Mouse (Mus musculus) heart, adult 2 months (tissue): ENCODE data around the gene Itgb7. TPM values are rescaled to one million over a fixed set of nuclear protein-coding genes. Genes with fewer than 3 reads are reported as not detected.

Experiments
- DNase-seq, 2 experiments: peaks; one replicate each; pipeline ENCODE4 v3.0.0; 2021
- H3K27ac ChIP-seq: fragments of 200-600 bp; 2 replicates; pipeline ENCODE4 v1.8.1; 2022
- H3K27me3 ChIP-seq: fragments of 200-500 bp; 2 replicates; pipeline ENCODE4 v1.6.1; 2012; ENCODE audit warnings: mild to moderate bottlenecking, low read length, inconsistent platforms, mixed read lengths; ENCODE audit not compliant: control insufficient read depth, insufficient read depth
- H3K36me3 ChIP-seq: fragments of 200-500 bp; 2 replicates; pipeline ENCODE4 v1.6.1; 2012; ENCODE audit warnings: low read length, inconsistent platforms; ENCODE audit not compliant: control insufficient read depth, insufficient read depth
- H3K4me1 ChIP-seq: fragments of 200-500 bp; 2 replicates; pipeline ENCODE4 v1.6.1; 2011; ENCODE audit warnings: low read length; ENCODE audit not compliant: control insufficient read depth, insufficient read depth
- H3K4me3 ChIP-seq: fragments of 200-600 bp; 2 replicates; pipeline ENCODE4 v1.8.1; 2022
- H3K79me2 ChIP-seq: fragments of 200-500 bp; replicated peaks from 2 replicates; pipeline ENCODE4 v1.6.1; 2012; ENCODE audit warnings: mild to moderate bottlenecking, inconsistent platforms, low read length, moderate library complexity, mixed read lengths; ENCODE audit not compliant: control insufficient read depth, insufficient read depth
- H3K9ac ChIP-seq: fragments of 200-500 bp; 2 replicates; pipeline ENCODE4 v1.6.1; 2012; ENCODE audit warnings: low read depth, mild to moderate bottlenecking, control low read depth, inconsistent platforms, low read length, mixed read lengths
- CTCF ChIP-seq: fragments of 200-600 bp; IDR thresholded peaks from 2 replicates; pipeline ENCODE4 v1.8.1; 2022; ENCODE audit warnings: antibody characterized with exemption, mild to moderate bottlenecking, moderate library complexity
- EP300 ChIP-seq: fragments of 200-500 bp; IDR thresholded peaks from 2 replicates; pipeline ENCODE4 v1.6.1; 2011; ENCODE audit warnings: low read depth, low read length, control low read depth; ENCODE audit not compliant: insufficient read depth
- POLR2A ChIP-seq: fragments of 200-500 bp; IDR thresholded peaks from 2 replicates; pipeline ENCODE4 v1.6.1; 2011; ENCODE audit warnings: mild to moderate bottlenecking, low read depth, low read length, control low read depth; ENCODE audit not compliant: insufficient read depth
- WGBS: fragments of 180-500 bp; shearing (Covaris S2); methylation state at CpG from one replicate; pipeline ENCODE4 v1.1.7; 2018; 5-methylcytosine and 5-hydroxymethylcytosine counted together
- intact Hi-C: fragments of 180-260 bp; cut with DNase I; formaldehyde crosslinking; loops from one replicate; pipeline ENCODE4 v1.15.1; 2025
- polyA plus RNA-seq: library from polyadenylated mRNA; depleted of rRNA; stranded (reverse); fragments of >200 nt; gene quantifications from 2 replicates; pipeline ENCODE4 v1.2.3, GENCODE M21; 2012
- total RNA-seq, 2 experiments: library from RNA; stranded (reverse); gene quantifications; 2 replicates each; pipeline ENCODE4 v1.2.3; 2021

Gene Itgb7
- total and polyA plus RNA-seq, 3 experiments, result 1.5 to 4.6 (median 2.0) TPM

DNA sequence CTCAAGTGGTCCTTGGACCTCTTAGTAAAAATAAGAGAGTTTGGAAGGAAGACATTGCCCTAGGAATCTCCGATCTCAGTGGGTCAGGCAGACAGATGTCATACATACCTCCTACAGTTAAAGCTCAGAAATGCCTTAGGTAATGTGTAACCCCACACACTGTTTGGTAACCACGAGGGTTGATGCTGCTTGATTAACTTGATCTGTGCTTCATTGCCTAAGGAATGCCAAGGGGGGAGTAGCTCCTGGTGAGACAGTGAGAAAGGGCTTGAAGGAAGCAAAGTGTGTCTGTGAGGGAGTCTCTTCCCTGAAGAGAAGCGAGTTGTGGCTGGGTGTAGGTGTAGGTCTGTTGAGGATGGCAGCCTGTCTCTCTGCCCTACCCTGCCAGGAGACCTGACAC lies 24.4 kb downstream of the Itgb7 start:
- H3K4me1 ChIP-seq, result peaks cover 9% of the 10 kb centered on the region
- TF ChIP-seq EP300 (no peak), POLR2A (no peak)
- no peak for DNase-seq
- no peak overlapping the region for H3K9ac ChIP-seq
- 76% methylated on average over 3 of the region's 3 CpGs for WGBS
- H3K36me3 ChIP-seq, result peaks cover 20% of the 10 kb centered on the region
- H3K27me3 ChIP-seq, result no peaks in the 10 kb centered on the region
- H3K27ac ChIP-seq, result no peak overlapping the region
- H3K4me3 ChIP-seq, result no peak overlapping the region
- peaks cover 3% of the 10 kb centered on the region; the same call in 1 of the 2 replicates for H3K79me2 ChIP-seq
- intact Hi-C loops, result no loop called here

GRCm38 (mm10) chr15:102205779-102206178 lies 26.0 kb downstream of the Itgb7 start:
- no peak for TF ChIP-seq CTCF
- no peak for TF ChIP-seq POLR2A
- no peak for TF ChIP-seq EP300
- Histone ChIP-seq H3K79me2 (peaks cover 3% of the 10 kb centered on the region; the same call in 1 of the 2 replicates), H3K27ac (no peak overlapping the region), H3K4me3 (no peak overlapping the region), H3K36me3 (peaks cover 21% of the 10 kb centered on the region), H3K4me1 (peaks cover 9% of the 10 kb centered on the region), H3K9ac (no peak overlapping the region), H3K27me3 (no peaks in the 10 kb centered on the region)
- 25% methylated on average over 8 of the region's 8 CpGs for WGBS
- intact Hi-C loops, result loop anchor here (2.0 kb wide), 2 partner anchors 27 to 41 kb away; no protein-coding TSS in a partner anchor
- no peak for DNase-seq

DNA sequence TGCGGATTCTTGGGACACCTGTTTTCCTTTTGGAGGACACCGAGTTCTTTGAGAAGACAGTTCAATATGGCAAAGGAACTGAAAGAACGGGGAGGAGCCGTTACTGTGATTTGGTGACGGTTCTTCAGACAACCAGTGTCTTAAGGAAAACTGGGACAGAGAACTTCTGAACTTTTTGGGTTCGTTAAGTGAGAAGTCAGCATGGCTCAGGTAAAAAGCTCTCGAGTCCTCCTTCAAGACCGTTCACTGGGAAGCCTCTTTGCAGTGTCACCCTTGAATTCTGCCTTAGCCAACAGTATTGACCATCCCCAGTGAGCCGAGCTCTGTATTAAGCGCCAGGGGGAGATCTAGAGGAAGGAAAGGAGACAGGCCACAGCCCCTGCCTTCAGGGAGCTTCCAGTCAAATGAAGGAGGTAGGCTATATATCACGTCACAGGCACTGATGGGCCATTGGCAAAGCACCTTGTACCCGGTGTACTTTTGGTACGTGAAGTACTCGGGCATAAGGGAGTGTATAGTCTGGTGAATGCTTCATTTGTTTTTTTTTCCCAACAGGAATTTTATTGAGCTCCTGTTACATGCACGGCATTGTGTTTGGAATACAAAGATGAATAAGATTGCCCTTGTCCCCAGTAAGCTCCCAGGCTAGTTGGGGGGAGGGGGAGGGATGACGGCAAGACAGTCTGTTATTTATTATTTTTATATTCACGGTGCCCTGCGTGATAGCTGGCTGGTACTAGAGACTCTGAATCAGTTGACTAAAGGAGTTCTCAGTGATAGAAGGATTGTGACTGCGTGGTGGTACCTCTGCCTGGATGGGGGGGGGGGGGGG lies 26.9 kb downstream of the Itgb7 start, which contains the start of gene Csad:
TSS of gene Csad (minus strand) at position 51 of the 832 bp plus-strand sequence.
- intact Hi-C loops, result loop anchor here (2.0 kb wide), 2 partner anchors 26 to 42 kb away; no protein-coding TSS in a partner anchor
- Histone ChIP-seq H3K79me2 (peaks cover 3% of the 10 kb centered on the region; the same call in 1 of the 2 replicates), H3K27ac (peak within 1 kb of the TSS; percentile 82), H3K9ac (peak within 1 kb of the TSS; percentile 99), H3K36me3 (peaks cover 21% of the 10 kb centered on the region), H3K4me1 (peaks cover 9% of the 10 kb centered on the region), H3K27me3 (no peaks in the 10 kb centered on the region), H3K4me3 (peak within 1 kb of the TSS; percentile 73)
- 50% methylated on average over 19 of the region's 19 CpGs for WGBS
- TF ChIP-seq CTCF (no peak), POLR2A (no peak), EP300 (no peak)
- DNase-seq, result no peak

GRCm38 (mm10) chr15:102203835-102204381 lies 27.8 kb downstream of the Itgb7 start:
- WGBS, result under 1% methylated on average over 29 of the region's 72 CpGs
- H3K79me2 ChIP-seq, result peaks cover 3% of the 10 kb centered on the region; the same call in 1 of the 2 replicates
- H3K4me1 ChIP-seq, result peaks cover 9% of the 10 kb centered on the region
- intact Hi-C loops, result loop anchor here (2.0 kb wide), 2 partner anchors 25 to 43 kb away; no protein-coding TSS in a partner anchor
- no peaks in the 10 kb centered on the region for H3K27me3 ChIP-seq
- H3K4me3 ChIP-seq, result peak overlapping the region; percentile 73
- H3K9ac ChIP-seq, result peak overlapping the region; percentile 99
- peak overlapping the region; percentile 82 for H3K27ac ChIP-seq
- no peak for TF ChIP-seq POLR2A
- TF ChIP-seq CTCF, result no peak
- TF ChIP-seq EP300, result no peak
- DNase-seq, result peak; percentile 85 to 86
- peaks cover 21% of the 10 kb centered on the region for H3K36me3 ChIP-seq

GRCm38 (mm10) chr15:102202971-102203834 lies 28.5 kb downstream of the Itgb7 start, which contains the start of gene Zfp740:
Gene Zfp740 (plus strand): TSS chr15:102203249.
- H3K27me3 ChIP-seq, result no peaks in the 10 kb centered on the region
- peaks cover 21% of the 10 kb centered on the region for H3K36me3 ChIP-seq
- peaks cover 3% of the 10 kb centered on the region; the same call in 1 of the 2 replicates for H3K79me2 ChIP-seq
- H3K27ac ChIP-seq, result peak within 1 kb of the TSS; percentile 82
- DNase-seq, result peak; percentile 94 to 98
- H3K4me1 ChIP-seq, result peaks cover 9% of the 10 kb centered on the region
- intact Hi-C loops, result no loop called here
- TF ChIP-seq CTCF, result no peak
- peak; percentile 17; the same call in 1 of the 2 replicates for TF ChIP-seq EP300
- TF ChIP-seq POLR2A, result peak; percentile 76
- H3K4me3 ChIP-seq, result peak within 1 kb of the TSS; percentile 73
- peak within 1 kb of the TSS; percentile 99 for H3K9ac ChIP-seq
- WGBS, result under 1% methylated on average over 66 of the region's 68 CpGs
